Mouse (Mus musculus): Measurements from ENCODE around the gene BC004004. TPM values are rescaled to one million over a fixed set of nuclear protein-coding genes. Genes with fewer than 3 reads are reported as not detected.

Gene BC004004
- polyA plus RNA-seq, 1 experiment from 2014 or later, result 105 TPM

DNA sequence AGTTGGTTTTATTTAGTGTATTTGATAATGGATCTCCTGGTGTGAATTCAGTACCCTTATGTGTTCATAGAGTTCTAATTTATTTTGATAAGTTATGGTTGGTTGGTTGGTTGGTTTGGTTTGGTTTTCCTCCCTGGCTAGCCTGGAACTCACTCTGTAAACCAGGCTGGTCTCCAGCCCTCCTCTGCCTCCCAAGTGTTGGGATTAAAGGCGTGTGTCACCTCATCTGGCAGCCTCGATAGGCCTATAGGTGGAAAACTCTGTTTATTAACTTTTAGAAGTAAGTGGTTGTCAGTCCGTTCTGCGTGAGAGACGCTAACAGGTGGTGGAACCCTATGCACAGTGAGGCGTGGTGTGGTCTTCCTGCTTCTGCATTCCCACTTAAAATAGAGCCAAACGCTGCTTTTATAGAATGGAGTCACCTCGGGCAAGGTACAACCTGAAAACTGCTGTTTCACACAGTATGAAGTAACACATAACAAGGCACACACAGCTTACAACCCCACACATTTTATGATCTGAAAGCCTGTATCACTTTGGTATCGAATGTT lies 1.6 kb downstream of the BC004004 start:
- Histone ChIP-seq H3K36me3 (replicated peaks; ENCODE audit: insufficient read depth, low read length) (no peaks in the 10 kb centered on the region), H3K9me3 (ENCODE audit: low read length) (no peaks in the 10 kb centered on the region), H3K9ac (replicated peaks) (no peak overlapping the region), H3K4me3 (ENCODE audit: low read depth, low read length) (peak overlapping the region; percentile 81), H3K4me2 (ENCODE audit: low read depth, low read length) (peak overlapping the region; percentile 88), H3K27me3 (ENCODE audit: insufficient read depth, low read length) (no peaks in the 10 kb centered on the region), H3K27ac (ENCODE audit: low read depth) (peak overlapping the region; percentile 92), H3K4me1 (ENCODE audit: insufficient read depth) (peaks cover 23% of the 10 kb centered on the region)
- TF ChIP-seq CTCF (IDR thresholded peaks at IDR 0.05; ENCODE audit: low read depth), result no peak
- no peak for TF ChIP-seq EP300 (IDR thresholded peaks at IDR 0.05; ENCODE audit: low read depth)
- no peak for ATAC-seq
- 75% methylated on average over 9 of the region's 9 CpGs for WGBS (ENCODE audit: insufficient replicate concordance)
- no peak for DNase-seq

DNA sequence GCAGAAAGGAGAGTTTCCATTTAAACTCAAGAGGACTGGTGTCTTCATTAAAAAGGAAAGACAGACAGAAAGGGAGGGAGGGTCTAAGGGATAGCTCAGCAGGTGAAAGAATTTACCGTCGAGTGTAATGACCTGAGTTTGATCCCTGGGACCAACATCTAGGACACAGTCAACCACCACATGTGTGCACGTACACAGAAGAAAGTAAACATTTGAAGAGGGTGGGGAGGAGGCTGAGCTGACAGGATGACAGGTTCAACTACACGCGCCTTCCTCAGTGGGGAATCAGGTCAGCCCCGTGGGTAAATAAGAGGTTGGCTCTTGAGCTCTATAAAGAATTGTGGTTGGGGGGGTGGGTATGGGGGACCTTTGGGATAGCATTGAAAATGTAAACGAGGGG lies 4.6 kb downstream of the BC004004 start:
- no peaks in the 10 kb centered on the region for H3K9me3 ChIP-seq (ENCODE audit: low read length)
- ATAC-seq (peak; percentile 63), DNase-seq (peak; percentile 36)
- 71% methylated on average over 7 of the region's 7 CpGs for WGBS (ENCODE audit: insufficient replicate concordance)
- H3K27ac ChIP-seq (ENCODE audit: low read depth), result peak overlapping the region; percentile 82
- TF ChIP-seq EP300 (IDR thresholded peaks at IDR 0.05; ENCODE audit: low read depth) (no peak), CTCF (IDR thresholded peaks at IDR 0.05; ENCODE audit: low read depth) (no peak)
- H3K9ac ChIP-seq (replicated peaks), result no peak overlapping the region
- H3K27me3 ChIP-seq (ENCODE audit: insufficient read depth, low read length), result no peaks in the 10 kb centered on the region
- peaks cover 6% of the 10 kb centered on the region; the same call in 1 of the 2 replicates for H3K36me3 ChIP-seq (replicated peaks; ENCODE audit: insufficient read depth, low read length)
- peaks cover 23% of the 10 kb centered on the region for H3K4me1 ChIP-seq (ENCODE audit: insufficient read depth)
- no peak overlapping the region for H3K4me2 ChIP-seq (ENCODE audit: low read depth, low read length)
- H3K4me3 ChIP-seq (ENCODE audit: low read depth, low read length), result no peak overlapping the region

DNA sequence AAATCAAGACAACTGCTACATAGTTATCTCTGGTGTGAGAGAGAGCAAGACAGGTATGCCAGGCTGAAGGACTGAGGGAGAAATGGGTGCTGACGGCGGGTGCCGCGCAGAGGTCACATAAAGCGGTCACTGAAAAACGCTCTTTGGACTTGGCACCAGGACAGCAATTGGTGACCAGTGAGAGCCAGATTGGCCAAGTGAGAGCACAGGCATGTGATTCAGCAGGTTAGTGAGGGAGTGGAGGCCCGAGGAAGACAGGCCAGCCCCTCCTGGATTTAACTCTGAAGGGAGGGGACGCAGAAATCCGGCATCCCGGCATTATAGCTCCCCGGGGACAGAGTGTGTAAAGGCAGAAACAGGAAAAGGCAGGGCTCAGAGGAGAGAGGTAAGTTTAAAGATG lies 5.3 kb downstream of the BC004004 start:
- Histone ChIP-seq H3K36me3 (replicated peaks; ENCODE audit: insufficient read depth, low read length) (peaks cover 12% of the 10 kb centered on the region), H3K27me3 (ENCODE audit: insufficient read depth, low read length) (no peaks in the 10 kb centered on the region), H3K27ac (ENCODE audit: low read depth) (peak overlapping the region; percentile 80), H3K4me3 (ENCODE audit: low read depth, low read length) (peak overlapping the region; percentile 38), H3K4me1 (ENCODE audit: insufficient read depth) (peaks cover 23% of the 10 kb centered on the region), H3K9me3 (ENCODE audit: low read length) (no peaks in the 10 kb centered on the region), H3K9ac (replicated peaks) (peak overlapping the region; percentile 63; the same call in 1 of the 2 replicates), H3K4me2 (ENCODE audit: low read depth, low read length) (peak overlapping the region; percentile 62)
- TF ChIP-seq EP300 (IDR thresholded peaks at IDR 0.05; ENCODE audit: low read depth) (peak; percentile 53), CTCF (IDR thresholded peaks at IDR 0.05; ENCODE audit: low read depth) (no peak)
- ATAC-seq, result peak; percentile 81
- WGBS (ENCODE audit: insufficient replicate concordance), result 66% methylated on average over 11 of the region's 11 CpGs
- peak; percentile 74 for DNase-seq

DNA sequence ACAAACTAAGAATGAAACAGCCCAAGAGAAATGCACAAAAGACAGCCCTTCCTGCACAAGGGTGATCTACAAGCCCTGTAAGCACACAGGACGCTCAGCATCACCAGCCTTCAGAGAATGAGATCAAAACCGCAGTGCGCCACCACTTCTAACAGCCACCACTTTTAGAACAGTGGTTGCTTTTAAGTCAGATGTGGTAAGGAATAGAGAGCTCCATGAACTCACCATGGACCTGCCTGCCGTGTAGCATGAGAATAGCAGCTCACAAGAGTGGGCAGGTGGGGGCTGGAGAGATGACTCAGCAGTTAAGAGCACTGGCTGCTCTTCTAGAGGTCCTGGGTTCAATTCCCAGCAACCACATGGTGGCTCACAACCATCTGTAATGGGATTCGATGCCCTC lies 11.8 kb downstream of the BC004004 start:
- WGBS (ENCODE audit: insufficient replicate concordance), result 79% methylated on average over 5 of the region's 5 CpGs
- Histone ChIP-seq H3K27ac (ENCODE audit: low read depth) (no peak overlapping the region), H3K36me3 (replicated peaks; ENCODE audit: insufficient read depth, low read length) (peaks cover 49% of the 10 kb centered on the region), H3K4me3 (ENCODE audit: low read depth, low read length) (no peak overlapping the region), H3K9ac (replicated peaks) (no peak overlapping the region), H3K9me3 (ENCODE audit: low read length) (no peaks in the 10 kb centered on the region), H3K27me3 (ENCODE audit: insufficient read depth, low read length) (no peaks in the 10 kb centered on the region), H3K4me2 (ENCODE audit: low read depth, low read length) (no peak overlapping the region), H3K4me1 (ENCODE audit: insufficient read depth) (peaks cover 6% of the 10 kb centered on the region; the same call in 1 of the 2 replicates)
- DNase-seq, result no peak
- ATAC-seq, result no peak
- no peak for TF ChIP-seq EP300 (IDR thresholded peaks at IDR 0.05; ENCODE audit: low read depth)
- no peak for TF ChIP-seq CTCF (IDR thresholded peaks at IDR 0.05; ENCODE audit: low read depth)

DNA sequence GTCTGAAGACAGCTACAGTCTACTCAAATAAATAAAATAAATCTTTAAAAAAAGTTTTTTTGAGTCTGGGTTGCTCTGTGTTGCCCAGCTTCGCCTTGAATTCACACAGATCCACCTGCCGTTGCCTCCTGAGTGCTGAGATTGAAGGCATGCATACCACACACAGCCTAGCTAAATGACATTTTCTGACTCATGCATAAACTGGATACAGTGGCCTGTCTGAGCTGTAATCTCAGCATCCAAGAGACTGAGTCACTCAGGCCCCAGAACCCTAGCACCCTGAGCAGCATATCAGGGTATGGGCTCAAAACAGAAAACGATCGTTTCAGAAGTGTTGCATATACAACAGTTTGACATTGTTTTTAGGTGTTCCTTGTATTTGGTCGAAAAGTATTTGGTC lies 13.0 kb downstream of the BC004004 start:
- peaks cover 51% of the 10 kb centered on the region for H3K36me3 ChIP-seq (replicated peaks; ENCODE audit: insufficient read depth, low read length)
- TF ChIP-seq EP300 (IDR thresholded peaks at IDR 0.05; ENCODE audit: low read depth) (no peak), CTCF (IDR thresholded peaks at IDR 0.05; ENCODE audit: low read depth) (no peak)
- DNase-seq (no peak), ATAC-seq (no peak)
- no peak overlapping the region for H3K4me2 ChIP-seq (ENCODE audit: low read depth, low read length)
- no peak overlapping the region for H3K4me3 ChIP-seq (ENCODE audit: low read depth, low read length)
- 79% methylated on average over 5 of the region's 5 CpGs for WGBS (ENCODE audit: insufficient replicate concordance)
- no peaks in the 10 kb centered on the region for H3K27me3 ChIP-seq (ENCODE audit: insufficient read depth, low read length)
- H3K9ac ChIP-seq (replicated peaks), result no peak overlapping the region
- H3K4me1 ChIP-seq (ENCODE audit: insufficient read depth), result peaks cover 6% of the 10 kb centered on the region; the same call in 1 of the 2 replicates
- no peak overlapping the region for H3K27ac ChIP-seq (ENCODE audit: low read depth)
- H3K9me3 ChIP-seq (ENCODE audit: low read length), result no peaks in the 10 kb centered on the region

DNA sequence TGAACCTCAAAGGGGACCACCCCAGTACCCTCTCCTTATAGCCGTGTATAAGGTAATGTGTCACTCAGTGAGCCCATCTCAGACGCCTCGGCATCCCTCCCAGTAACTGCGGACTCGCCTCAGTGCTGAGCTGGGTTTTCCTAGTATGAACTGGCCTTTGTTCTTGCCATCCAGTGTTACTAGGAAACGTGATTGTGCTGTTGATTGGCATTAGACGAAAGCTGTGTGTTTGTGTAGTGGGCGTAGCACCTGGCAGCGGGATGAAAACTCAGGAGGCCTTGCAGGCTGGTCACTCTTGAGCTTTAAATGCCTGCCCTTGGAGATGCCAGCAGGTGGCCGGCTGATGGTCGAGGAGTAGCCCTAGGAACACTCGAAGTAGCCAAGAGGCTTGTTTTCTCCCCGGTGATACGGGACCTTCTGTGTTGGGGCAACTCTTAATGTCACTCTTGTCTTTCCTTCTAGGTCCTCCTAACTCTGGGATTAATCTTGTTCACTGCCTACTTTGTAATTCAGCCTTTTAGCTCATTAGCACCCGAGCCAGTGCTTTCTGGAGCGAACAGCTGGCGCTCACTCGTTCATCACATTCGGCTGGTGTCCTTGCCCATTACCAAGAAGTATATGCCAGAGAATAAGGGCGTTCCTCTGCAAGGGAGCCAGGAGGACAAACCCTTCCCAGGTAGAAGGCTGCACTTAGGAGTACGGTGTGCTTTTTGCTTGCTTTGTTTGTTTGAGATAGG lies 13.8 kb downstream of the BC004004 start:
- Histone ChIP-seq H3K4me2 (ENCODE audit: low read depth, low read length) (no peak overlapping the region), H3K9me3 (ENCODE audit: low read length) (no peaks in the 10 kb centered on the region), H3K4me3 (ENCODE audit: low read depth, low read length) (no peak overlapping the region), H3K4me1 (ENCODE audit: insufficient read depth) (peaks cover 6% of the 10 kb centered on the region; the same call in 1 of the 2 replicates), H3K27me3 (ENCODE audit: insufficient read depth, low read length) (no peaks in the 10 kb centered on the region), H3K27ac (ENCODE audit: low read depth) (no peak overlapping the region), H3K36me3 (replicated peaks; ENCODE audit: insufficient read depth, low read length) (peaks cover 58% of the 10 kb centered on the region), H3K9ac (replicated peaks) (no peak overlapping the region)
- WGBS (ENCODE audit: insufficient replicate concordance), result 85% methylated on average over 21 of the region's 21 CpGs
- TF ChIP-seq CTCF (IDR thresholded peaks at IDR 0.05; ENCODE audit: low read depth) (no peak), EP300 (IDR thresholded peaks at IDR 0.05; ENCODE audit: low read depth) (no peak)
- no peak for DNase-seq
- ATAC-seq, result no peak

All from liver, postnatal 0 days (tissue).